Mouse (Mus musculus) granulocyte monocyte progenitor cell, adult 5-6 weeks (primary cell): ENCODE measurements at regions not wholly inside any gene's neighbourhood (a gene's known extent, or its start where the extent isn't known, plus 50 kb on each side); places are given as distances from the start of the nearest gene placed in this dataset.
A peak's percentile ranks its signal among the peaks of the same experiment; 100 is the strongest.

Source experiments
- ATAC-seq: replicated peaks from 2 replicates; pipeline ENCODE4 v1.8.0; 2016; ENCODE audit warnings: mild to moderate bottlenecking, moderate TSS enrichment, inconsistent platforms; ENCODE audit not compliant: poor library complexity, severe bottlenecking

- ATAC-seq, result no peak
These were observed 2634.2 kb downstream of the 9330182O14Rik start for GRCm38 (mm10) chr15:42768396-42768795.

- ATAC-seq, result no peak
These were observed 2645.7 kb downstream of the 9330182O14Rik start for GRCm38 (mm10) chr15:42779903-42780302.

DNA sequence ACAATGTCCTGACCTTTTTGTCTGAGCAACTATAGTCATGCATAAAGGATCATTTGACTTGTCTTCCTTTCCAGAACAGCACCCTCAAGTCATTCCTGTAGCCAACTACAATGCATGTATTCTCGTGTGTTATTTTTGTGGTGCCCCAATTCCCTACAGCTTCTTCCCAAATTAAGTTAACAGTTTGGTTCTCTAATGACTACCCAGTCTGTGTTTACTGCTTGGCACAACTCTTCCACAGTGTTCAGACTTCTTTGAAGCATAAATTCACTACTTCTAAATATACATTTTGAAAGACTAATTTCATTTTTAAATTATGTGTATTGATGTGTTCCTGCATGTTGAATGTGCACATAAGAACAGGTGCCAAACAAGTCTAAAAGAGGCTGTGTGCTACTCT, 2667.1 kb downstream of the 9330182O14Rik start:
- no peak for ATAC-seq

GRCm38 (mm10) chr15:42810871-42811490, 2676.8 kb downstream of the 9330182O14Rik start:
- ATAC-seq, result no peak

GRCm38 (mm10) chr15:42815026-42815724, 2681.0 kb downstream of the 9330182O14Rik start:
- ATAC-seq, result no peak

DNA sequence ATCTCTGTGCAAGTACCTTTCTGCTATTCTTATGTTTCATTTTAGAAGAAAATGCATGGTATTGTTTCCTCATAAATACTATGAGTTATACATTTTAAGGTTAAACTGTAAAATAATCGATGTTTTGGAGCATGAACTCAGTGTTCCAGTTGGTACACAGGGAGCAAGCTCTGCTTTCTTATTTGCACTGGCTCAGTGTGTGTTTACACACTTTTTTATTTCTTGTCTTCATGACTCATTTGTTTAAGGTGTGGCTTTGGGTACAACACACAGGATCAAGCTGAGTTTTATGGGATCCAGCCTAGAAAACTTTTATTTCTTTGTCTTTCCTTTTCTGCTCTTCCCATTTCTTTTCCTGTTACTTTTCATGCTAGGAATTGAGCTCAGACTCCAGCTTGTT, 2704.7 kb downstream of the 9330182O14Rik start:
- no peak for ATAC-seq

DNA sequence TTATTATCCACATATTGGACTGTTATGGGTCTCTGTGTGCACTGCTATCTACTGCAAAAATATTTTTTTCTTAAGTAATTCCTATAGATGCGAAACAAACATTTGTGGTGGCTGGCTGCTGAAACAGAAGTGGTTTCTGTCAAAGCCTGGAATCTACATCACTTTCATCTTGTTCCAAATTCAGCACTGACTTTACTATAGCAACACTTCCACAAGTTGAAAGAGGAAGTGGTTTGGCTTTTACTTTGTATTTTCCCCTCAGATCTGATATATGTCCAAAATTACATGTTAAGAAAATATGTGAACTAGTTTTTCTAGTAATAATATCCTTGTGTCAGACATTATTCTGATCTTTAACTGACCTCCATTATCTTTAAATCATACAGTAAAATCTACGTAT, 2715.8 kb downstream of the 9330182O14Rik start:
- ATAC-seq, result peak; percentile 35; the same call in 1 of the 2 replicates

DNA sequence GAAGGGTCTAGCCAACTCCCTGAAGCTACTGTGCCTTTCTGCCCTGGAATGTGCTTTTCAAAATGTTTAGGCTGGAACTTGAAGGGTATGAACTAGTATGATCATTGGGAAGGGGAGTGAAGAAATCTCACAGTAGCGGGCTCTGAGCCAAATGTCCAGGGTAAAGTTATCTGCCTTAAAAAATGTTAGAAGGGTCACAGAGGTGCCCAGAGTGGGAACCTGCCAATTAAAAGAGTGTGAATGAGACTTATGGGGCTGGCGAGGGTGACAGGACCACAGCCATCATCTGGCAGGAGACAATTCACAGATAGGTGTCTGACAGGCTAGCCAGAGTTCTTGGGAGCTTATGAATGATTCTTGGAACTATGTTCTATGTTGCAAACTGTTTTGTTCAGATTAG, 2738.3 kb downstream of the 9330182O14Rik start:
- no peak for ATAC-seq

- ATAC-seq, result no peak
These were observed 2760.4 kb downstream of the 9330182O14Rik start for GRCm38 (mm10) chr15:42894611-42895010.

GRCm38 (mm10) chr15:42900056-42900455, 2765.9 kb downstream of the 9330182O14Rik start:
- no peak for ATAC-seq

DNA sequence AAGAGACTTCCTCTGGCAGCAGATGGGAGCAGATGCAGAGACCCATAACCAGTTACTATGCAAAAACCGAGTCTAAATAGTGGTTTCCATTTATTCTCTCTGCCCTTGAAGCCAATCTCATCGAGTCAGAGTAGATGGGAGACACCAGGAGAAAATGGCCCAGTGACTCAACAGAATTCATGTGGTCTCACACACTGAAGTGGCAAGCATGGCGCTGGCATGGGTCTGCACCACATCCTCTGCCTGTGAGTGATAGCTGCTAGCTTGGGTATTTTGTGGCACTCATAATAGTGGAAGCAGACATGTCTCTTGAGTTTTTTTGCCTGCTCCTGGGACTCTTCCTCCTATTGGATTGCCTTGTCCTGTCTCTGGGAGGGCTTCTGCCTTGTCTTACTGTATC, 2767.6 kb downstream of the 9330182O14Rik start:
- no peak for ATAC-seq

- ATAC-seq, result peak; percentile 73
These were observed 2777.2 kb downstream of the 9330182O14Rik start for GRCm38 (mm10) chr15:42911357-42911756.

DNA sequence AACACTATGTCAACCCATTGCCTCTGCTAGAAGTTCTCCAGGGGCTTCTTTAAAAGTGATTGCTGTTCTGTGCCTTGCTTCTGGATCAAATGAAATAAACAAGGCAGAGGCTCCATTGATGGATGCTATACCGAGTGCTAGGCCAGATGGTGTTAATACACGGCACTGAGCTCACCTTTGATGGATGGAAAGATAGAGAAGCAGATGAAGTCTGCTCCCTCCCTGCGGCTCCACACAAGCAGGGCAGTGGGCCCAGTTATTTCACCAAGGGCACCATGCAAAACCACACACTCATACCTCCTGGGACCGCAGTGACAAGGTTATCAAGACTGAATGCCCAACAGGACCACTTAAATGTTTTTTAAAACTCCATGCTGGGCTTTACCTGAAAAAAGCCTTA, 2778.7 kb downstream of the 9330182O14Rik start:
- ATAC-seq, result no peak

GRCm38 (mm10) chr15:42913285-42913684, 2779.1 kb downstream of the 9330182O14Rik start:
- no peak for ATAC-seq

DNA sequence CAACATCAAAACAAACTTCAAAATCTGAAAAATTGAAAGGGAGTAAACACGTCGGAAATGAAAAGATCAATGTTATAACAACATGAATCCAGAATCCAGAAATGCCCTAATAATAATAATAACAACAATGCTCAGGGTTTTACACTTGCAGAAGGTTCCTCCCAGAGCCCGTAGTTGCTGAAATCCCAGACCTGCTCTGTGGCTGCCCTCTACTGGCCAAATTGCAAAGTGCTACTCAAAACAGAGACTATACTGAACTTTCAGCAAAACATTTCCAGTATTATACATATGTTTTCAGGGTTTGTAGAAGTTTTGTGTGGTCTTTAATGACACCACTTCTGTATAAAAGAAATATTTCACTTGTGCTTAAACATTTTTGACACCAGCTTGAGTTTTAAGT, 2779.9 kb downstream of the 9330182O14Rik start:
- ATAC-seq, result peak; percentile 75

DNA sequence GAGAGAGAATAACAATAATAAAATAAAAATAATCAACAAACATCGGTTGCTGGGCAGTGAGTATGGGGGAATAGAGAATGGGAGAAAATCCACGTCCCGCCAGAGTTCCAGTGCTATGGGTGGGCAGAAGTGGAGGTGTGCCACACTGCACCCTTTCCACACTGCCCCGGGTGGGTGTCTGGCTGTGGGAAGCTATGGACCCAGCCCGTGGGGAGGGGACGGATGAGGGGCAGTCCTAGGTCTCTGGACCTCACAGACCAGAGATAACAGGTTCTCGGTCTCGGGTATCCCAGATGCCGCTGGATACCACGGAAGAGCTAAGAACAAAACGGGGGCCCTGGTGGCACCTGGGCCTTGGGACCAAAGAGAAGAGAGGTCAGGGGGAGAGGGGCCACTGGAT, 2781.0 kb downstream of the 9330182O14Rik start:
- ATAC-seq, result no peak

DNA sequence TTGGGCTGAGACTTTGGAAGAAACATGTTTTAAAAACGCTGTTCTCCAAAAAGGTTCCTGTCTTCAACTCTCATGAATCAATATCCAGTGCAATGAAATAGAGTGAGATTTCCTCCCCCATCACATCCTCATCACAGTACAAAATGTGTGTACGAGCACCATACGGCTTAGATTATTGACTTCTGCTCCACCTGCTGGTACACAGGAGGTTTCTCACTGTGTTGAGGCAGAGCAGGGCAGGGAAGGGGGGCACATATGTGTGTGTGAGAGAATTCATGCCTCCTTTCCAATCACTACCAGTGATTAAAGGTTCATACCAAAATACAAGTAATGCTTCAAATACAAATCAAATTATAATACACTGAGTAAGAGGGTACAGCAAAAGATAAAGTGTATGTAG, 2787.5 kb downstream of the 9330182O14Rik start:
- no peak for ATAC-seq

DNA sequence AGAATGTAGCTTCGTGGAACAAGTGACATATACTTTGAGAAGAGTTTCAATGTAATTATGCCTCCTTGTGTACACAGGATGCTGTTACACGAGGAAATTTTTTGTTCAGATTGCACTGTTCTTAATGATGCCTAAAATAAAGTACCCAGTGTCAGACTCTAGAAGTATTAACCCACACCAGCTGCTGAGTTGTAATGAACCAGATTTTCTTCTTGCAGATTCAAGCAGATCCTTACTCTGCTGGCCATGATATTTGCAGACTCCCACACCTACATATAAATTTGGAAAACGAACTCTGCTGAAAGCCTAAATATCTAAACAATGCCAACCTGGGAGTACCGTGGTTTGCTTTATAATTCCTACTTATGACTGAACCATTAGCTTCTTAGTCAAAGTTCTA, 2794.2 kb downstream of the 9330182O14Rik start:
- no peak for ATAC-seq

DNA sequence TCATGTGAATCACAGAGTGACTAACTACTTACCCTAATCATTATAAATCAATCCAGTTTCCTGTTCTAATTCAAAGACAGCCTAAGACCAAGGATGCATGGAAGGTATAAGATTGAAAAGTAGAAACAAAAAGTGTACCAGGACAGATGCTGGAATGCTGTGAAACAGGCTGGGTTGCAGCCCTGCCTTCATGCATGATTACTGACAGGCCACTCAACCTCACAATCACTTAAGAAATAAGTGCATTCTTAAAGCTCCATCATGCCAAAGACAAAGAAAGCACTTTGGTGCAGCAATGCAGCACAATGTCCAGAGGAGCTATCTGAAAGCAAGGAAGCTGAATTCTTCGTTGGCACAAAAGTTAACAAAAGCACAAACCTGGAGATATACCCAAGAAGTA, 2810.4 kb downstream of the 9330182O14Rik start:
- no peak for ATAC-seq

DNA sequence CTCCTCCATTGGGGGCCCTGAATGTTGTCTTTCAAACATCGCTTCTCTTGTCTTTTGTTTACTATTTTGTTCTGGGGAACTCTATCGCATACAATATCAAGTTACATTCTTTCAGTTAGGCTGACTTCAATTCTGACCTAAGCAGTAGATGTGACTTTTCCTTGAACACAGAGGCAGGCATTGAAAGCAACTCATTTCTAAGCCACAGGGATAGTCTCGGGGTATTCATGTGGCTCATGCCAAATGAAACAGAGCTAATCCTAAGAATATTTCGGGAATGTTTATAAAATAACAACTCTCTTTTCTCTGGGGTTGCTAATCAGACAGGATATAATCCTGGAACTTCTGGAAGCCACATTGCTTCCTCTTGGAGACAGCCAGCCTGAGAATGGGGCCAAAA, 2821.0 kb downstream of the 9330182O14Rik start:
- ATAC-seq, result no peak

- ATAC-seq, result peak; percentile 91
These were observed 2828.7 kb downstream of the 9330182O14Rik start for GRCm38 (mm10) chr15:42962747-42963338.

- ATAC-seq, result peak; percentile 84
These were observed 2831.1 kb downstream of the 9330182O14Rik start for GRCm38 (mm10) chr15:42965314-42965713.
